Mouse (Mus musculus) testis, adult 2 months (tissue): ENCODE data around the gene Mapk12. TPM values are rescaled to one million over a fixed set of nuclear protein-coding genes. Genes with fewer than 3 reads are reported as not detected.

Experiments
- H3K27ac ChIP-seq: fragments of 200-500 bp; 2 replicates; pipeline ENCODE4 v1.5.1; 2012; ENCODE audit warnings: low read depth, low read length; ENCODE audit not compliant: control insufficient read depth, insufficient read depth
- H3K27me3 ChIP-seq: fragments of 200-500 bp; 2 replicates; pipeline ENCODE4 v1.6.1; 2012; ENCODE audit warnings: mild to moderate bottlenecking, low read length, moderate library complexity; ENCODE audit not compliant: control insufficient read depth, insufficient read depth
- H3K36me3 ChIP-seq: fragments of 200-500 bp; 2 replicates; pipeline ENCODE4 v1.6.1; 2012; ENCODE audit warnings: mild to moderate bottlenecking, low read length; ENCODE audit not compliant: control insufficient read depth, insufficient read depth
- H3K4me1 ChIP-seq: fragments of 200-500 bp; 2 replicates; pipeline ENCODE4 v1.6.1; 2012; ENCODE audit warnings: low read length; ENCODE audit not compliant: control insufficient read depth, insufficient read depth
- H3K4me3 ChIP-seq: fragments of 200-500 bp; 2 replicates; pipeline ENCODE4 v1.5.1; 2012; ENCODE audit warnings: low read depth, mild to moderate bottlenecking, low read length, moderate library complexity, mixed read lengths; ENCODE audit not compliant: control insufficient read depth
- CTCF ChIP-seq: fragments of 200-500 bp; IDR thresholded peaks from 2 replicates; pipeline ENCODE4 v1.5.1; 2012; ENCODE audit warnings: low read depth, mild to moderate bottlenecking, inconsistent platforms, low read length, moderate library complexity; ENCODE audit not compliant: control insufficient read depth, insufficient read depth, insufficient replicate concordance
- POLR2A ChIP-seq: fragments of 200-500 bp; IDR thresholded peaks from 2 replicates; pipeline ENCODE4 v1.6.1; 2012; ENCODE audit warnings: low read depth, mild to moderate bottlenecking, inconsistent platforms, low read length, moderate library complexity; ENCODE audit not compliant: control insufficient read depth
- polyA plus RNA-seq: library from polyadenylated mRNA; depleted of rRNA; stranded (reverse); fragments of >200 nt; gene quantifications from 2 replicates; pipeline ENCODE4 v1.2.3, GENCODE M21; 2012

Gene Mapk12
- polyA plus RNA-seq, 1 experiment, result 1.0 TPM

GRCm38 (mm10) chr15:89180081-89180541 is 39.6 kb upstream of the Mapk12 start:
- Histone ChIP-seq H3K4me3 (peak overlapping the region; percentile 99), H3K4me1 (peaks cover 38% of the 10 kb centered on the region), H3K36me3 (no peaks in the 10 kb centered on the region), H3K27me3 (no peaks in the 10 kb centered on the region), H3K27ac (peak overlapping the region; percentile 95)
- TF ChIP-seq POLR2A (no peak), CTCF (no peak)

- peak overlapping the region; percentile 95 for H3K27ac ChIP-seq
- TF ChIP-seq POLR2A (no peak), CTCF (no peak)
- no peaks in the 10 kb centered on the region for H3K27me3 ChIP-seq
- no peaks in the 10 kb centered on the region for H3K36me3 ChIP-seq
- peaks cover 40% of the 10 kb centered on the region for H3K4me1 ChIP-seq
- peak overlapping the region; percentile 99 for H3K4me3 ChIP-seq
These were observed 39.1 kb upstream of the Mapk12 start for GRCm38 (mm10) chr15:89179630-89179964.

- Histone ChIP-seq H3K36me3 (no peaks in the 10 kb centered on the region), H3K4me1 (peaks cover 43% of the 10 kb centered on the region), H3K27me3 (no peaks in the 10 kb centered on the region), H3K27ac (peak overlapping the region; percentile 95), H3K4me3 (peak overlapping the region; percentile 99)
- TF ChIP-seq POLR2A (no peak; the same call in 1 of the 2 replicates), CTCF (no peak)
These were observed 38.6 kb upstream of the Mapk12 start for GRCm38 (mm10) chr15:89178954-89179629.

- H3K27ac ChIP-seq, result peak overlapping the region; percentile 32
- H3K4me1 ChIP-seq, result peaks cover 50% of the 10 kb centered on the region
- no peaks in the 10 kb centered on the region; the same call in 1 of the 2 replicates for H3K27me3 ChIP-seq
- no peaks in the 10 kb centered on the region for H3K36me3 ChIP-seq
- TF ChIP-seq POLR2A (no peak), CTCF (no peak)
- peak overlapping the region; percentile 99 for H3K4me3 ChIP-seq
These were observed 37.9 kb upstream of the Mapk12 start for GRCm38 (mm10) chr15:89178260-89178860.

- TF ChIP-seq CTCF, result no peak
- TF ChIP-seq POLR2A, result no peak
- Histone ChIP-seq H3K27me3 (no peaks in the 10 kb centered on the region; the same call in 1 of the 2 replicates), H3K36me3 (no peaks in the 10 kb centered on the region), H3K4me3 (peak overlapping the region; percentile 99), H3K27ac (peak overlapping the region; percentile 32), H3K4me1 (peaks cover 56% of the 10 kb centered on the region)
These were observed 37.2 kb upstream of the Mapk12 start for GRCm38 (mm10) chr15:89177576-89178259.

GRCm38 (mm10) chr15:89177121-89177520 is 36.6 kb upstream of the Mapk12 start:
- peak overlapping the region; percentile 67 for H3K4me3 ChIP-seq
- peak overlapping the region; percentile 27; the same call in 1 of the 2 replicates for H3K27ac ChIP-seq
- no peaks in the 10 kb centered on the region for H3K36me3 ChIP-seq
- no peaks in the 10 kb centered on the region; the same call in 1 of the 2 replicates for H3K27me3 ChIP-seq
- H3K4me1 ChIP-seq, result peaks cover 58% of the 10 kb centered on the region
- TF ChIP-seq POLR2A (no peak), CTCF (no peak)

GRCm38 (mm10) chr15:89175411-89176155 is 35.1 kb upstream of the Mapk12 start:
- H3K27me3 ChIP-seq, result no peaks in the 10 kb centered on the region; the same call in 1 of the 2 replicates
- TF ChIP-seq POLR2A, result no peak
- no peak for TF ChIP-seq CTCF
- H3K4me3 ChIP-seq, result peak overlapping the region; percentile 83
- H3K36me3 ChIP-seq, result no peaks in the 10 kb centered on the region
- no peak overlapping the region for H3K27ac ChIP-seq
- H3K4me1 ChIP-seq, result peaks cover 61% of the 10 kb centered on the region
